Mouse (Mus musculus) bone marrow, adult 2 months (tissue): Measurements from ENCODE around the gene Lmntd1. TPM values are rescaled to one million over a fixed set of nuclear protein-coding genes. Genes with fewer than 3 reads are reported as not detected.

Experiments used
- H3K27ac ChIP-seq: fragments of 200-500 bp; 2 replicates; pipeline ENCODE4 v1.5.1; 2012; ENCODE audit warnings: low read depth, mild to moderate bottlenecking, control low read depth, inconsistent platforms, low read length; ENCODE audit not compliant: control insufficient read depth, poor library complexity, insufficient read depth
- H3K4me1 ChIP-seq: fragments of 200-500 bp; 2 replicates; pipeline ENCODE4 v1.6.1; 2011; ENCODE audit warnings: low read length; ENCODE audit not compliant: control insufficient read depth, insufficient read depth
- H3K4me3 ChIP-seq: fragments of 200-500 bp; replicated peaks from 2 replicates; pipeline ENCODE3; 2011; ENCODE audit warnings: mild to moderate bottlenecking, low read depth, low read length, control low read depth; ENCODE audit not compliant: control insufficient read depth
- CTCF ChIP-seq: fragments of 200-500 bp; IDR thresholded peaks from 2 replicates; pipeline ENCODE4 v1.5.1; 2011; ENCODE audit warnings: low read length, control low read depth; ENCODE audit not compliant: control insufficient read depth, insufficient read depth
- POLR2A ChIP-seq: fragments of 200-500 bp; IDR thresholded peaks from 2 replicates; pipeline ENCODE4 v1.6.1; 2011; ENCODE audit warnings: low read depth, mild to moderate bottlenecking, control low read depth, low read length, borderline replicate concordance; ENCODE audit not compliant: control insufficient read depth
- WGBS: fragments of 180-500 bp; shearing (Covaris S2); methylation state at CpG from one replicate; pipeline ENCODE4 v1.1.7; 2018; 5-methylcytosine and 5-hydroxymethylcytosine counted together
- polyA plus RNA-seq: library from polyadenylated mRNA; stranded (reverse); fragments of >200 nt; gene quantifications from 2 replicates; pipeline ENCODE4 v1.2.4, GENCODE M21; 2011; ENCODE audit warnings: low replicate concordance; ENCODE audit not compliant: missing spikeins, insufficient read depth, insufficient read length

The Lmntd1 gene
- polyA plus RNA-seq, 1 experiment: not detected

- 83% methylated on average over 17 of the region's 17 CpGs for WGBS
- TF ChIP-seq POLR2A: no peak
- TF ChIP-seq CTCF: no peak
- H3K4me1 ChIP-seq: no peaks in the 10 kb centered on the region
- H3K4me3 ChIP-seq: no peak overlapping the region
- H3K27ac ChIP-seq: no peak overlapping the region
These were observed 131.3 kb downstream of the Lmntd1 start for GRCm38 (mm10) chr6:145482656-145483317.

GRCm38 (mm10) chr6:145481938-145482337, 132.2 kb downstream of the Lmntd1 start:
- no peak overlapping the region for H3K4me3 ChIP-seq
- 85% methylated on average over 15 of the region's 15 CpGs for WGBS
- H3K4me1 ChIP-seq: no peaks in the 10 kb centered on the region

DNA sequence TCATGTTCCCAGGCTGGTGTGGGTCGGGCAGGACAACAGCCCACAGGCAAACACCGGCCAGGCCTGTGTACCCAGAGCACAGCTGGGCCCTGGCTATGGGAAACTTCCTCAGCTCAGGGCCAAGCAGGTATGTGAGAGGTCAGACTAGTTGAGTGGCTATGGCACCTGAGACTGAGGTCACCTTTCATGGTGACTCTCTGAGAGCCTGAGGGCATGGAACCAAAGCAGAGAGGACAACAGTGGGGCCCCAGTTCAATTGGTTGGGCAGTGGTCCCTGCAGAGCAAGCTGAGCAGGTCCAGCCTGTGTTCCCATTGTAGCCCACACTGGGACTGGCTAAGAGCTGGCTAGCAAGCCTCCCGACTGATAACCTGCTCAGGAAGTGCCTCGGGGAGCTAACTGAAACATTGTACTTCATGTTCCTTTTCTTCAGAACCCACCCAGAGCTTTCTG, 135.3 kb downstream of the Lmntd1 start:
- WGBS: 54% methylated on average over 4 of the region's 4 CpGs
- Histone ChIP-seq H3K27ac (no peak overlapping the region), H3K4me1 (no peaks in the 10 kb centered on the region), H3K4me3 (no peak overlapping the region)
- TF ChIP-seq POLR2A: no peak
- TF ChIP-seq CTCF: no peak

More at GRCm38 (mm10) chr6:145481938-145482337, 132.2 kb downstream of the Lmntd1 start:
- H3K27ac ChIP-seq: no peak overlapping the region
- TF ChIP-seq CTCF (no peak), POLR2A (no peak)

DNA sequence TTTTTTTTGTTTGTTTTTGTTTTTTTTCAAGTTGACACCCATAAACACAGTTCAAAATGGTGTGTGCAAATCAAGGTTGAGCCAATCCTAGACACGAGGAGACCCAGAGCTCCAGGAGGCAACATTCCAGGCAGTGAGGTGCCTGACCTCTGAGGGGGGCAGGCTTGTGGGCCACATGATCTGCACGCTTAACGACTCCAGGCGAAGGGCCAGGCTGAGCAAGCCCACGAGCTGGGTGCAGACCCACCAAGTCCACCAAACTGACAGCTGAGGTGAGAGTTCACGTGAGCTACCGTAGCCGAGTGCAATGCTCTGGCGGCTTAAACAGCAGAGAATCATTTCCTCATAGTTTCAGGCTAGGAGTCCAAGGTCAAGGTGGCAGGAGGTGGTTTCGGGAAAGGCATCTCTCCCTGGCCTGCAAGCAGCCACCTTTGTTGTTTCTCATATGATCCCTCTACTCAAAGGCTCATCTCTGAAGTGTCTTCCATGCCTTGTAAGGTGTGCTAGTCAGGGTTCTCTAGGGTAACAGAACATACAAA, 136.7 kb downstream of the Lmntd1 start:
- 82% methylated on average over 10 of the region's 10 CpGs for WGBS
- no peak overlapping the region for H3K27ac ChIP-seq
- H3K4me1 ChIP-seq: no peaks in the 10 kb centered on the region
- TF ChIP-seq CTCF: no peak
- no peak overlapping the region for H3K4me3 ChIP-seq

DNA sequence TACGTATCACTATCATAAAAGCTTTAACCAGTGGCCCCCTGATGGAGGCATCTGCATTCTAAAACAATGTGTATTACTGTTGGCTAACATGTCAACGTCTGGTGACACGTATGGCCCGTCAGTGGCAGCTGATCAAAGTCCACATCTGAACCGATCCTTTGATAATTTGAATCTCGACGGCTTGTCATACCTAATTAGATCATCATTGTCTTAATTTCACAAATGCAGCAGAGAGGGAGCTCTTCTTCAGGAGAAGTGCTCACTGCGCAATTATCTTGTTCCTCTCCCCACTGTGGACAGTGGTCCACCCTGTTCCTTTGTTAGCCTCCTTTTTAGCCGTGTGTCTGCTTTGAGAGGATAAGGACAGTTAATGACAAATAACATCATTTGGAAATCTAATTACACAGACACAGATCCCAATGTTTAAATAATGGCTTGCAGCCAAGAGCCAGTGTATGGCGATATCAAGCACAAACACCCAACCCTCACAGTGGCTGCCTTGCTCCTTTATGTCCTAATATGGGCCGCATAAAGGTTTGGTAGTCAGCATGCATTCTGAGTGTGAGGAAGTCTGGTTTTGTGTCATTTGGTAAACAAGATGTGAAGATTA, 142.4 kb downstream of the Lmntd1 start:
- TF ChIP-seq CTCF (no peak), POLR2A (no peak)
- Histone ChIP-seq H3K4me1 (peaks cover 2% of the 10 kb centered on the region), H3K27ac (no peak overlapping the region), H3K4me3 (no peak overlapping the region)
- 70% methylated on average over 11 of the region's 11 CpGs for WGBS

- WGBS: 81% methylated on average over 8 of the region's 8 CpGs
- TF ChIP-seq POLR2A (no peak), CTCF (no peak)
- H3K4me3 ChIP-seq: no peak overlapping the region
- no peak overlapping the region for H3K27ac ChIP-seq
- peaks cover 2% of the 10 kb centered on the region for H3K4me1 ChIP-seq
These were observed 144.7 kb downstream of the Lmntd1 start for GRCm38 (mm10) chr6:145469260-145469943.

DNA sequence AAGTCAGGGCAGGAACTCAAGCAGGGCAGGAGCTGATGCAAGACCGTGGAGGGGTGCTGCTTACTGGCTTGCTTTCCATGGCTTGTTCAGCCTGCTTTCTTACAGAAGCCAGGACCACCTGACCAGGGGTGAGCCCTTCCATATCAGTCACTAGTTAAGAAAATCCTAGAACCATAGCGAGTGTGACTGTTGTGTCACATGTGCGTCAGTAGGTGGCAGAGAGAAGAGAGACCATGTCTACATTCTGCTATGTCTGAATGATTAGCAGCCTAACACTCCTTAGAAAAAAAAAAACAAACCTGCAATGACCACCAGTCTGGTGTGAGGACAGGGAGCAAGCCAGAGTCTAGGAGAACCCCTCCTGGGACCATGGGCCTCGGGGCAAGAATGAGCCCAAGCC, 150.1 kb downstream of the Lmntd1 start:
- WGBS: 79% methylated on average over 4 of the region's 4 CpGs
- Histone ChIP-seq H3K4me1 (peaks cover 2% of the 10 kb centered on the region), H3K4me3 (no peak overlapping the region), H3K27ac (no peak overlapping the region)
- TF ChIP-seq POLR2A (no peak), CTCF (no peak)

DNA sequence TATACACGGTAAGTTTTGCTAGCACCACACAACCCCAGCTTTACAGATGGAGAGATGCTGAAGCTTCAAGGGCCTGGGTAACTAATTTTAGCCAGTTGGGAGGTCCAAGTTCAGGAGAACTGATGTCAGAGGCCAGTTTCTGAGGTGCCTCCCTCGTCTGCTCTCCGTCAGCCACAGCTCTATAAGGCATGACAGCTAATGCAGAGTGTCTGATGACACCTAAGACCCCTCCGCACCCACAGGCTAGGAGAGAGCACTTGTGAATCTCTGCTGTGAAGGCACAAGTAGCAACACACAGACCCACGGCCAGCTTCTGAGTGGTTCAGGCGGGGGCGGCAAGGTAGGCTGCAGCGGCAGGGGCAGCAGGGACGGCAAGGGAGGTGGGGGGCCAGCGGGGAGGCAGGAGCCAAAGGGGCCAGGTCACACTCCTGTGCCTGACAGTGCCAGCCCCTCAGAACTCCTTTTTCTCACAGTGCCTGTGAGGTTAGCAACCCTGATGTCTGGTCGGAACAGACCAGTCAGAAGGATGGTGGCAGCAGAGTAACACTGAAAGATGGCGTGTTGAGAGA, 151.4 kb downstream of the Lmntd1 start:
- no peak for TF ChIP-seq CTCF
- WGBS: 81% methylated on average over 12 of the region's 12 CpGs

More for the DNA sequence above, 151.4 kb downstream of the Lmntd1 start:
- no peak overlapping the region for H3K27ac ChIP-seq
- H3K4me1 ChIP-seq: no peaks in the 10 kb centered on the region; the same call in 1 of the 2 replicates
- no peak overlapping the region for H3K4me3 ChIP-seq
